Mouse (Mus musculus): ENCODE measurements around the gene Tmem125. TPM values are rescaled to one million over a fixed set of nuclear protein-coding genes. Genes with fewer than 3 reads are reported as not detected.

Gene Tmem125
- total RNA-seq, 1 experiment: 12.0 TPM

DNA sequence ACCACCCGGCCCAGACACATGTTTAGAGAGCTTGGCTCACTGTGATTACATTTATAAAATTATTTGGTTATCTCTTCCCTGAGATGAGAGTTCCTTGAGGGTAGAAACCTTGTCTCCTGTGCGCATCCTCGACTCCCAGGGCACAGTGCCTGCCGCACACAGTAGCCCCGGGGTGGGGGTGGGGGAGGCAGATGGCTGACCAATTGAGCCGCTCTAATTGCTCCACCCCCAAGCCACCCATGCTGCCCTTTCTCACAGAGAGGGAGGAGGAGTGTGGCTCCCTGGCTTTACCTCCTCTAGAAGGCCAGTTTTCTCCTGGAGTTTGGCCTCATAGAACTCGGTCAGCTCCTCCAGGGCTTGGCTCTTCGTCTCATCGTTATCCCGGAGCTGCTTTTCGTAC, 37.7 kb upstream of the Tmem125 start:
- in situ Hi-C loops (cut with MboI; ENCODE audit: low sequenced_read_pairs in 2 of 2, unreplicated experiment in 2 of 2): no loop called here
- no peak overlapping the region; the same call in 1 of the 2 replicates for H3K9ac ChIP-seq (ENCODE audit: insufficient read depth, low read depth, low read length, poor library complexity, severe bottlenecking)
- H3K9me3 ChIP-seq (ENCODE audit: control insufficient read depth, insufficient read depth, low read depth, low read length): no peaks in the 10 kb centered on the region
- no peak overlapping the region for H3K4me3 ChIP-seq (ENCODE audit: insufficient read depth in 1 of 2, low read depth in 1 of 2, low read length in 2 of 2, poor library complexity in 1 of 2, severe bottlenecking in 1 of 2)
- H3K27ac ChIP-seq (ENCODE audit: insufficient read depth, low read depth, low read length, poor library complexity, severe bottlenecking): no peak overlapping the region
- peaks cover 0 to 12% of the 10 kb centered on the region in 2 experiments; a peak in 1 of 4 replicates for H3K4me1 ChIP-seq (ENCODE audit: control insufficient read depth in 2 of 2, insufficient read depth in 2 of 2, low read length in 2 of 2, poor library complexity in 1 of 2)
- DNase-seq (ENCODE audit: low read depth, low spot score): no peak
- H3K36me3 ChIP-seq (ENCODE audit: control insufficient read depth, insufficient read depth, low read length, poor library complexity, severe bottlenecking): no peaks in the 10 kb centered on the region
- TF ChIP-seq MAFK (IDR thresholded peaks at IDR 0.05; ENCODE audit: insufficient read depth, low read depth, low read length) (no peak), ZC3H11A (IDR thresholded peaks at IDR 0.05; ENCODE audit: borderline replicate concordance, low read depth, low read length) (no peak), ZNF384 (IDR thresholded peaks at IDR 0.05; ENCODE audit: low read depth, low read length) (no peak), CHD2 (IDR thresholded peaks at IDR 0.05; ENCODE audit: low read depth, low read length) (no peak), HCFC1 (IDR thresholded peaks at IDR 0.05; ENCODE audit: borderline replicate concordance, insufficient read depth, low read length) (no peak)

DNA sequence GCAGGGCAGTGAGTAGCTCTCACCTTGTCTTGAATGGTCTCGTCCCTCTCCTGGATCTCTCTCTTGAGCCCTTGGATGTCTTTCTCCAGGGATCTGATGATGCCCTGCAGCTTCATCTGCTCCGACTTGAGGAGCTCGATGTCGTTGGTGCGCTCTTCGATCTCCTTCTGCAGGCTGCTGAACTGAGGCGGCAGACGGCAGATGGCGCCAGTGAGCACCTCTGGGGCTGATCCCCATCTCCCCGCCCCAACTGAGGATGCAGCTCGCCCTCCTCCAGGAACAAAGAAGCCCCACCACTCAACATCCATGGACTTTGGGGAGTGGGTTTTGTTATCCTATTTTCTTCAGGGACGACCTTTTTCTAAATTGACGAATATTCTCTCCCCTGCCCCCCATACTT, 35.5 kb upstream of the Tmem125 start:
- Histone ChIP-seq H3K36me3 (ENCODE audit: control insufficient read depth, insufficient read depth, low read length, poor library complexity, severe bottlenecking) (no peaks in the 10 kb centered on the region), H3K9me3 (ENCODE audit: control insufficient read depth, insufficient read depth, low read depth, low read length) (no peaks in the 10 kb centered on the region), H3K9ac (ENCODE audit: insufficient read depth, low read depth, low read length, poor library complexity, severe bottlenecking) (no peak overlapping the region), H3K27ac (ENCODE audit: insufficient read depth, low read depth, low read length, poor library complexity, severe bottlenecking) (no peak overlapping the region), H3K4me1 (ENCODE audit: control insufficient read depth in 2 of 2, insufficient read depth in 2 of 2, low read length in 2 of 2, poor library complexity in 1 of 2) (peaks cover 0 to 8% of the 10 kb centered on the region in 2 experiments; a peak in 1 of 4 replicates), H3K4me3 (ENCODE audit: insufficient read depth in 1 of 2, low read depth in 1 of 2, low read length in 2 of 2, poor library complexity in 1 of 2, severe bottlenecking in 1 of 2) (no peak overlapping the region)
- no peak for DNase-seq (ENCODE audit: low read depth, low spot score)
- no peak for TF ChIP-seq CHD2 (IDR thresholded peaks at IDR 0.05; ENCODE audit: low read depth, low read length)
- no peak for TF ChIP-seq ZNF384 (IDR thresholded peaks at IDR 0.05; ENCODE audit: low read depth, low read length)
- TF ChIP-seq ZC3H11A (IDR thresholded peaks at IDR 0.05; ENCODE audit: borderline replicate concordance, low read depth, low read length): no peak
- TF ChIP-seq HCFC1 (IDR thresholded peaks at IDR 0.05; ENCODE audit: borderline replicate concordance, insufficient read depth, low read length): no peak
- TF ChIP-seq MAFK (IDR thresholded peaks at IDR 0.05; ENCODE audit: insufficient read depth, low read depth, low read length): no peak
- in situ Hi-C loops (cut with MboI; ENCODE audit: low sequenced_read_pairs in 2 of 2, unreplicated experiment in 2 of 2): no loop called here

DNA sequence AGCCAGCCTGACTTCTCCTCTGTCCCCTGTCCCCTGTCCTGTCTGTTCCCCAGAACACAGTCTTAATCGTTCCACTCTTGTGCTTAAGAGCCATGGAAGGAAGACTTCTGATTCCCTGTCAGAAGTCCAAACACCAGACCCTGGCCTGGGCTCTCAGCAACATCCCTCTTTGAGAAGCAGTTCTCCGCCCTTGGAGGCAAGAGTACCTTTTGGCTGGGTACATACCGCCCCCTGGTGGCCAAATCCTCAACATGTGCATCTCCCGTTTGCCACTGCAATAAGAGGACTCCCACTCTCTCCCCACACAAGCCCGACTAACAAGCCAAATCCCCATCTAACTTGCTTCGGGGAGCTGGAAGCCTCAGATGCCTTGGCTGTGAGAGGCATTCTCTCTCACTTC, 32.3 kb upstream of the Tmem125 start:
- in situ Hi-C loops (cut with MboI; ENCODE audit: low sequenced_read_pairs in 2 of 2, unreplicated experiment in 2 of 2): no loop called here

DNA sequence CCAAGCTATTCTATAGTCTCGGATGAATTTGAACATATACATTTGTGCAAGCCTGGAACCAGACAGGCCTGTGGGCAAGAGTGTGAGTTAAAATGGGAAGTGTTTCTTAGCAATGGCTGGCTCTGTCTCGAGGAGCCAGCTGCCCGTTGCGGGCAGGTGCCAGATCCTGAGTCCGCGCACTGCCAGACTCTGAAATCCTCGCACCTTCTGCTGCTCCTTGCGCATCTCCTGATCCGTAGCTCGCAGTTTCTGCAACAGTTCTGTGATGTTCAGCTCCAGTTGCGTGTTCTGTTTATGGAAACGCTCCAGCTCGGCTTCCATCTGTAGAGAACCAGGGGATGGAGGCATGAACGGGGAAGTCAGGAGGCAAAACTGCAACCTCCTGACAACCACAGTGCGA, 27.6 kb upstream of the Tmem125 start:
- Histone ChIP-seq H3K4me1 (ENCODE audit: control insufficient read depth in 2 of 2, insufficient read depth in 2 of 2, low read length in 2 of 2, poor library complexity in 1 of 2) (peaks cover 0 to 3% of the 10 kb centered on the region in 2 experiments; a peak in 1 of 4 replicates), H3K9me3 (ENCODE audit: control insufficient read depth, insufficient read depth, low read depth, low read length) (no peaks in the 10 kb centered on the region), H3K27ac (ENCODE audit: insufficient read depth, low read depth, low read length, poor library complexity, severe bottlenecking) (no peak overlapping the region), H3K36me3 (ENCODE audit: control insufficient read depth, insufficient read depth, low read length, poor library complexity, severe bottlenecking) (no peaks in the 10 kb centered on the region), H3K4me3 (ENCODE audit: insufficient read depth in 1 of 2, low read depth in 1 of 2, low read length in 2 of 2, poor library complexity in 1 of 2, severe bottlenecking in 1 of 2) (no peak overlapping the region), H3K9ac (ENCODE audit: insufficient read depth, low read depth, low read length, poor library complexity, severe bottlenecking) (no peak overlapping the region)
- in situ Hi-C loops (cut with MboI; ENCODE audit: low sequenced_read_pairs in 2 of 2, unreplicated experiment in 2 of 2): no loop called here
- no peak for DNase-seq (ENCODE audit: low read depth, low spot score)
- TF ChIP-seq HCFC1 (IDR thresholded peaks at IDR 0.05; ENCODE audit: borderline replicate concordance, insufficient read depth, low read length) (no peak), MAFK (IDR thresholded peaks at IDR 0.05; ENCODE audit: insufficient read depth, low read depth, low read length) (no peak), CHD2 (IDR thresholded peaks at IDR 0.05; ENCODE audit: low read depth, low read length) (no peak), ZC3H11A (IDR thresholded peaks at IDR 0.05; ENCODE audit: borderline replicate concordance, low read depth, low read length) (no peak), ZNF384 (IDR thresholded peaks at IDR 0.05; ENCODE audit: low read depth, low read length) (no peak)

More for the DNA sequence above, 32.3 kb upstream of the Tmem125 start:
- no peak overlapping the region for H3K27ac ChIP-seq (ENCODE audit: insufficient read depth, low read depth, low read length, poor library complexity, severe bottlenecking)
- H3K9me3 ChIP-seq (ENCODE audit: control insufficient read depth, insufficient read depth, low read depth, low read length): no peaks in the 10 kb centered on the region
- no peaks in the 10 kb centered on the region for H3K36me3 ChIP-seq (ENCODE audit: control insufficient read depth, insufficient read depth, low read length, poor library complexity, severe bottlenecking)
- H3K4me1 ChIP-seq (ENCODE audit: control insufficient read depth in 2 of 2, insufficient read depth in 2 of 2, low read length in 2 of 2, poor library complexity in 1 of 2): peaks cover 0 to 1% of the 10 kb centered on the region in 2 experiments; a peak in 1 of 4 replicates
- TF ChIP-seq ZC3H11A (IDR thresholded peaks at IDR 0.05; ENCODE audit: borderline replicate concordance, low read depth, low read length): peak; percentile 75; the same call in 1 of the 2 replicates
- TF ChIP-seq MAFK (IDR thresholded peaks at IDR 0.05; ENCODE audit: insufficient read depth, low read depth, low read length): no peak
- no peak overlapping the region for H3K9ac ChIP-seq (ENCODE audit: insufficient read depth, low read depth, low read length, poor library complexity, severe bottlenecking)
- peak; percentile 89 for DNase-seq (ENCODE audit: low read depth, low spot score)
- no peak overlapping the region for H3K4me3 ChIP-seq (ENCODE audit: insufficient read depth in 1 of 2, low read depth in 1 of 2, low read length in 2 of 2, poor library complexity in 1 of 2, severe bottlenecking in 1 of 2)

GRCm38 (mm10) chr4:118569320-118569719, 25.5 kb upstream of the Tmem125 start:
- H3K4me3 ChIP-seq (ENCODE audit: insufficient read depth in 1 of 2, low read depth in 1 of 2, low read length in 2 of 2, poor library complexity in 1 of 2, severe bottlenecking in 1 of 2): peak overlapping the region in 1 of 2 experiments; percentile 0; a peak in 1 of 4 replicates
- no peak overlapping the region for H3K9ac ChIP-seq (ENCODE audit: insufficient read depth, low read depth, low read length, poor library complexity, severe bottlenecking)
- in situ Hi-C loops (cut with MboI; ENCODE audit: low sequenced_read_pairs in 2 of 2, unreplicated experiment in 2 of 2): loop anchor here in 1 of 2 experiments (10.0 kb wide), 1 partner anchor 115 kb away; the partner anchor contains the start of gene Mpl
- no peak for DNase-seq (ENCODE audit: low read depth, low spot score)
- H3K4me1 ChIP-seq (ENCODE audit: control insufficient read depth in 2 of 2, insufficient read depth in 2 of 2, low read length in 2 of 2, poor library complexity in 1 of 2): peaks cover 0 to 3% of the 10 kb centered on the region in 2 experiments; a peak in 1 of 4 replicates
- no peaks in the 10 kb centered on the region for H3K36me3 ChIP-seq (ENCODE audit: control insufficient read depth, insufficient read depth, low read length, poor library complexity, severe bottlenecking)
- H3K27ac ChIP-seq (ENCODE audit: insufficient read depth, low read depth, low read length, poor library complexity, severe bottlenecking): no peak overlapping the region
- no peaks in the 10 kb centered on the region for H3K9me3 ChIP-seq (ENCODE audit: control insufficient read depth, insufficient read depth, low read depth, low read length)
- no peak for TF ChIP-seq ZC3H11A (IDR thresholded peaks at IDR 0.05; ENCODE audit: borderline replicate concordance, low read depth, low read length)
- TF ChIP-seq HCFC1 (IDR thresholded peaks at IDR 0.05; ENCODE audit: borderline replicate concordance, insufficient read depth, low read length): no peak
- no peak for TF ChIP-seq MAFK (IDR thresholded peaks at IDR 0.05; ENCODE audit: insufficient read depth, low read depth, low read length)
- no peak for TF ChIP-seq CHD2 (IDR thresholded peaks at IDR 0.05; ENCODE audit: low read depth, low read length)
- TF ChIP-seq ZNF384 (IDR thresholded peaks at IDR 0.05; ENCODE audit: low read depth, low read length): no peak
